Mouse (Mus musculus) forebrain, embryonic 11.5 days (tissue): ENCODE measurements around the gene Acot12. TPM values are rescaled to one million over a fixed set of nuclear protein-coding genes. Genes with fewer than 3 reads are reported as not detected.

ENCODE experiments used
- ATAC-seq: fragments of 200-750 bp; cut with Nextera tagmentation; replicated peaks from 2 replicates; pipeline ENCODE4 v1.8.0; 2017; ENCODE audit warnings: moderate TSS enrichment; ENCODE audit not compliant: low FRiP score
- DNase-seq: peaks from one replicate; pipeline ENCODE4 v3.0.0-alpha.2; 2017; ENCODE audit warnings: low spot score
- H3K27ac ChIP-seq: fragments of 300-500 bp; sonication (generic); 2 replicates; pipeline ENCODE4 v1.5.1; 2014; ENCODE audit warnings: low read depth, low read length
- H3K27me3 ChIP-seq: fragments of 300-500 bp; sonication (generic); 2 replicates; pipeline ENCODE4 v1.6.1; 2014; ENCODE audit warnings: mild to moderate bottlenecking, low read length, mixed read lengths; ENCODE audit not compliant: control insufficient read depth, insufficient read depth
- H3K36me3 ChIP-seq: fragments of 300-500 bp; sonication (generic); 2 replicates; pipeline ENCODE4 v1.6.1; 2014; ENCODE audit warnings: mild to moderate bottlenecking, low read length, moderate library complexity, mixed read lengths; ENCODE audit not compliant: control insufficient read depth, insufficient read depth
- H3K4me1 ChIP-seq: fragments of 300-500 bp; sonication (generic); replicated peaks from 2 replicates; pipeline ENCODE4 v1.6.1; 2014; ENCODE audit warnings: low read length, mixed read lengths; ENCODE audit not compliant: control insufficient read depth, insufficient read depth
- H3K4me2 ChIP-seq: fragments of 300-500 bp; sonication (generic); 2 replicates; pipeline ENCODE4 v1.6.1; 2014; ENCODE audit warnings: low read depth, mild to moderate bottlenecking, low read length, moderate library complexity, mixed read lengths; ENCODE audit not compliant: severe bottlenecking
- H3K4me3 ChIP-seq: fragments of 300-500 bp; sonication (generic); 2 replicates; pipeline ENCODE4 v1.5.1; 2014; ENCODE audit warnings: low read depth, low read length
- H3K9ac ChIP-seq: fragments of 300-500 bp; sonication (generic); 2 replicates; pipeline ENCODE4 v1.6.1; 2014; ENCODE audit warnings: low read length
- H3K9me3 ChIP-seq: fragments of 300-500 bp; sonication (generic); 2 replicates; pipeline ENCODE4 v1.6.1; 2016; ENCODE audit warnings: low read length, mixed read lengths; ENCODE audit not compliant: control insufficient read depth
- WGBS: fragments of 180-500 bp; shearing (Covaris S2); extraction: QIAGEN DNeasy Blood & Tissue Kit; methylation state at CpG from one replicate; pipeline ENCODE4 v1.1.7; 2014; 5-methylcytosine and 5-hydroxymethylcytosine counted together
- polyA plus RNA-seq: library from polyadenylated mRNA; unstranded; fragments of >200 nt; fragmentation: Nextera tagmentation; extraction: Ambion mirVana; gene quantifications from 2 replicates; pipeline ENCODE4 v1.2.1, GENCODE M21; 2014

Gene Acot12
- polyA plus RNA-seq, 1 experiment from 2014 or later, result not detected

DNA sequence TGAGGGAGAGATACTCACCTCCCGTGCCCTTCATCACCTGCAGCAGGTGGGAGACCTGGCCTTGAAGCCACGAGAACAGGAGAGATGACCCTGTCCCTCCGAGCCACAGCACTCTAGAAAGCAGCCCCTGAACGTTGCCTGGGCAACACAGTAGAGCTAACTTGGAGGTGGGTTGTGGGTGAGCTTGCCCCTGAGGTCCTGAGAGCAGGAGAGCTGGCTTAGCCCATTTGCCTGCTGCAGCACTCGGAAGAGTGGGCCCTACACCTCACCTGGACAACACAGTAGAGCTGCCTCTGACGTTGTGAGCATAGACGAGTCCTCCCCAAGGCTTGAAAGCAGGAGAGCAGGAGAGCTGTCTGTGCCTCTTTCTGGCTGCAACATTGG is 17.6 kb upstream of the Acot12 start:
- ATAC-seq (0 out of 2 replicates have a peak, but pooled peaks have one; percentile 5), DNase-seq (no peak)
- Histone ChIP-seq H3K9ac (no peak overlapping the region), H3K9me3 (no peaks in the 10 kb centered on the region), H3K4me1 (no peaks in the 10 kb centered on the region), H3K27ac (no peak overlapping the region), H3K4me3 (no peak overlapping the region), H3K27me3 (no peaks in the 10 kb centered on the region), H3K36me3 (no peaks in the 10 kb centered on the region), H3K4me2 (no peak overlapping the region)
- 78% methylated on average over 7 of the region's 7 CpGs for WGBS

DNA sequence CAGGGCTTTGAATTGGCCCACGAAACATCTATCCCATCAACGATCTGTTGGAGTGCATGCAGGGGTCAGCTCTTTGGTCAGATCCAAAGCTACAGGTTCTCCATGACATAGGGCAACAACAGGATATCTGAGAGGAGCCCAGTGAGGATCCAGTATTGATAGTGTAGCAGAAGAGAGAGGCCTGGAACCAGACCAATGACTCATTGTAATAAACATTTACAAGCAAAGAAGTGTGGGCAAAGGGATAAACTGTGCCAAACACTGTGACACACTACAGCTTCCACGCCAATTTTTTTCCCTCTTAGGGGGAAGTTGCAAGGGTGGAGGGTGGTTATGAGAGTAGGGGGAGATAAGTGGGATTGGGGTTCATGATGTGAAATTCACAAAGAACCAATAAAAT is 17.1 kb upstream of the Acot12 start:
- no peaks in the 10 kb centered on the region for H3K36me3 ChIP-seq
- H3K27me3 ChIP-seq, result no peaks in the 10 kb centered on the region
- no peaks in the 10 kb centered on the region for H3K4me1 ChIP-seq
- ATAC-seq (no peak), DNase-seq (no peak)
- H3K9ac ChIP-seq, result no peak overlapping the region
- H3K27ac ChIP-seq, result no peak overlapping the region
- no peak overlapping the region for H3K4me3 ChIP-seq
- H3K4me2 ChIP-seq, result no peak overlapping the region
- no peaks in the 10 kb centered on the region for H3K9me3 ChIP-seq
- 92% methylated on average over 3 of the region's 3 CpGs for WGBS

DNA sequence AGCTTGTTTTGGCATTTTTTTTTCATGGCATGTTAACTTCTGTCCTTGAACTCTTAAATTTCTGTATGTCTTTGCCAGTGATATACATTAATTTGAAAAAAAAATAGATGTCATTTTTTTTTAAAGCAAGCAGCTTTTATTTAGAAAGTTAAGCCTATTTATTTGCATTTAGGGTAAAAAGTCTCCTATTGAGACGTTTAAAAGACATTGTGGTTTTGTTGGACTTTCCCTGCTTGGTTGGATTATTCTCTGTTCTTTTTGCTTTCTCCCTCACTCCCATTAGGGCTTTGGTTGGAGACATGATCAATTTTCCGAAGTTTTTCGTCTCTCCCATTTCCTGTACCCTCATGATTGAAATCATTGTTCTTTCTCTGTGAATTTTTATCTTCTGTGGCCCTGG is 16.2 kb upstream of the Acot12 start:
- DNase-seq, result no peak
- H3K27me3 ChIP-seq, result no peaks in the 10 kb centered on the region
- H3K4me2 ChIP-seq, result no peak overlapping the region
- H3K9me3 ChIP-seq, result no peaks in the 10 kb centered on the region
- 83% methylated on average over 3 of the region's 3 CpGs for WGBS
- no peak for ATAC-seq
- no peaks in the 10 kb centered on the region for H3K4me1 ChIP-seq
- no peak overlapping the region for H3K4me3 ChIP-seq
- H3K36me3 ChIP-seq, result no peaks in the 10 kb centered on the region
- no peak overlapping the region for H3K27ac ChIP-seq
- no peak overlapping the region for H3K9ac ChIP-seq

DNA sequence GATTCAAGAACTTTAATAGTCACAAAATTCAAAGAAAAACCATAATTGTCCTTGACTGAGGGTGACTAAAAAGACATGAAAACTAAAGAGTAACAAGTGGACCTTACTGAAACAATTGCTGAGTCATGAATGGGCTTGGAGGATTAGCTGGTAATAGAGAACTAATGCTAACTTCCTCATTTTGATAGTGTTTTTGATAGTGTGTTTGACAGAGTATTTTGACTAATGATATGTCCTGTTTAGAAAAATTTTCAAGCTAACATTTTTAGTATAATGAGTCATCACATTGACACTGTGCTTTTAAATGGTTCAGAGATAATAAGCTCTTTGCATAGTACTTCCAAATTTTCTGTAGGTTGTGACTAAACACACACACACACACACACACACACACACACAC is 13.4 kb upstream of the Acot12 start:
- H3K9ac ChIP-seq, result no peak overlapping the region
- H3K27ac ChIP-seq, result no peak overlapping the region
- H3K4me3 ChIP-seq, result no peak overlapping the region
- H3K36me3 ChIP-seq, result no peaks in the 10 kb centered on the region
- H3K9me3 ChIP-seq, result no peaks in the 10 kb centered on the region
- H3K4me1 ChIP-seq, result no peaks in the 10 kb centered on the region
- DNase-seq (no peak), ATAC-seq (no peak)
- no peaks in the 10 kb centered on the region for H3K27me3 ChIP-seq
- no peak overlapping the region for H3K4me2 ChIP-seq

DNA sequence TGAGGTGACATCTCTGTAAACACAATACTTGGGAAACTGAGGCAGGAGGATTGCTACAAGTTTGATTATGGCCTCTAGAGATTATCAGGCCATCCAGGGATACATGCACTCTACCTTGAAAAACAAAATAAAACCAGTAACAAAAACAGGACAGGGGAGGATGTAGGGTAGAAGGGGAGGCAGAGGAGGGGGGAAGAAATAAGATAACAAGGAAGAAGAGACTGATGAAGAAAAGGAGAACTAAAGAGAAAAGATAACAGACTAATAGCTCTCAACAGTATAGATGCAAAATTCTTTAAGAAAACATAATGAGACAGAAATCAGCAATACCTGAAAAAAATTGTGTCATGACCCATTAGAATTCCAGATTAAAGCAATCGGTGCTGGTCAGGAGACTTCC is 4.1 kb upstream of the Acot12 start:
- Histone ChIP-seq H3K9ac (no peak overlapping the region), H3K4me3 (no peak overlapping the region), H3K36me3 (no peaks in the 10 kb centered on the region), H3K27ac (no peak overlapping the region), H3K9me3 (no peaks in the 10 kb centered on the region), H3K27me3 (no peaks in the 10 kb centered on the region; the same call in 1 of the 2 replicates), H3K4me1 (0 out of 2 replicates have a peak, but pooled peaks cover 2% of the 10 kb centered on the region), H3K4me2 (no peak overlapping the region)
- DNase-seq (no peak), ATAC-seq (no peak)
- 88% methylated on average over 1 of the region's 1 CpGs for WGBS

DNA sequence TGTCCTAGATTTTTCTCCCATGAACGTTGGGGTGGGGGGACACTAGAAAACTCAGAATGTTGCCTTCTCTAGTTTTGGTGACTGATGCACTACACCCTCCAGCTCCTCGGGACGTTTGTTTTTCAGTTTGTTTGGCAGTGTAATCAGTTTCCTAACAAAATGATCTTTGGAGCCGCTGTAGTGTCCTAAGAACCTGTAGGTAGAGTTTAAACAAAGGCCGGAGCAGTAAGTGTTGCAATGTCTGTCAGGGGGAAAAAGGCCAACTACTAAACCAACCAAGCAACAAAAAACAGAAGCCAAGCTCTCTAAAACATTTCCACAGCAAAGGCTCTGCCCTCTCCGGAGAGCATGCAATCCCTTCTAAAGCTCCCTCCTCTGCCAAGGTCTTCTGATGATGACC is 461 bp upstream of the Acot12 start:
- no peak overlapping the region for H3K27ac ChIP-seq
- WGBS, result 73% methylated on average over 6 of the region's 6 CpGs
- no peak overlapping the region for H3K9ac ChIP-seq
- peak overlapping the region; percentile 34; the same call in 1 of the 2 replicates for H3K4me3 ChIP-seq
- 0 out of 2 replicates have a peak, but pooled peaks cover 2% of the 10 kb centered on the region for H3K4me1 ChIP-seq
- H3K4me2 ChIP-seq, result peak overlapping the region; percentile 84
- no peaks in the 10 kb centered on the region for H3K9me3 ChIP-seq
- H3K27me3 ChIP-seq, result no peaks in the 10 kb centered on the region; the same call in 1 of the 2 replicates
- no peak for ATAC-seq
- no peaks in the 10 kb centered on the region for H3K36me3 ChIP-seq
- DNase-seq, result no peak

DNA sequence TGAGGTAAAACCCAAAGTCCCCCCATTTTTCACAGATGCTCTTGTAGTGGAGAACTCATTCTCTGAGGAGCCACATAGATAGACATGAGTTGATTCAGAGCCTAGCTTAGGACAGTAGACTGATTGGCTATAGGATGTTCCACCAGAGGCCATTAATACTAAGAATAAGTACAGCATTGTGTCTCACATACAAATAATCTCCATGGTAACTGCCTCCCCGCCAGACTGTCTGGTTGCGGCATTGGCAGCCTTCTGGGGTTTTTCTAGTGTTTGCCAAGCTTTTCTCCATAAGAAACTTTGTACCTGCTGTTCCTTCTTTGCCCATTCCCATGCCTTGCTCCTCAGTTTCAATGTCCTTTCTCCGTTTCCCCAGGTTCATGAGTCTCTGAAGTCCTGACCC is 1.9 kb downstream of the Acot12 start:
- DNase-seq, result no peak
- Histone ChIP-seq H3K4me3 (no peak overlapping the region), H3K4me2 (no peak overlapping the region), H3K27me3 (no peaks in the 10 kb centered on the region; the same call in 1 of the 2 replicates), H3K4me1 (0 out of 2 replicates have a peak, but pooled peaks cover 2% of the 10 kb centered on the region), H3K36me3 (no peaks in the 10 kb centered on the region), H3K27ac (no peak overlapping the region), H3K9ac (no peak overlapping the region), H3K9me3 (no peaks in the 10 kb centered on the region)
- WGBS, result 84% methylated on average over 3 of the region's 3 CpGs
- ATAC-seq, result no peak

DNA sequence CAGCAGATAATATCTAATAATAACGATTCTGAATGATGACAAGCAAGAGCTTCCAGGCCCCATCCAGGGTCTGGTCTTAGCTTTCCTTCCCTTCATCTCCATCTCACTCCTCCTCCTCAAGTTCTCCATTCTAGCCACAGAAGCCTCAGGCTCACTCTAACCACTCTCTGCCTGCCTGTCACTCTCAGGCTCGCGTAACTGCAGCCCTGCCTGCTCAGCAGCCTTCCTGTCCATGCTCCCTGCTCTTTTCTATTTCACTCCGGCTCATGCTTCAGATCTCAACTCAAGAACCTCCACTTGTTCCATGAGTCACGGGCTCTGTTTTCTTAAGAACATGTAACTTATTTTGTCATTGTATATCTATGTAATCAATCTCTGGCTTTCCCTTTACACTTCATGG is 5.2 kb downstream of the Acot12 start:
- ATAC-seq (no peak), DNase-seq (no peak)
- 87% methylated on average over 5 of the region's 5 CpGs for WGBS
- Histone ChIP-seq H3K9me3 (no peaks in the 10 kb centered on the region), H3K4me1 (0 out of 2 replicates have a peak, but pooled peaks cover 2% of the 10 kb centered on the region), H3K27me3 (no peaks in the 10 kb centered on the region), H3K4me2 (no peak overlapping the region), H3K36me3 (no peaks in the 10 kb centered on the region), H3K4me3 (no peak overlapping the region), H3K27ac (no peak overlapping the region), H3K9ac (no peak overlapping the region)

DNA sequence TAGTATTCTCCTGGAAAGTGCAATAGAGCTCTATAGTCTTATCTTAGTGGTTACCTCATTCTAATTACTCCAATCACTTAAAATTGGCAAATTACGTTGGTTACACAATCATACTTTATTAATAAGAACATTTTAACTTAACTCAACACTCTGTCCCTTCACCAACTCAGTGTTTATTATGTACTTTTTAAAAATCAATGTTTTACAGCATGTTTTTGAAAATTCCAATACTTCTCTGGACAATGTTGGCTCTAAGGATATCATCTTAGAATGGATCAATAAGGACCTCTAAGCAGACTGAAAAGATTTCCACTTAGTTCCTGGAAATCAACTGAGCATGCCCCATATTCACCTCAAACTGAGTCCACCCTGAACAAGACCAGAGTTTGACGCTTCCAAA is 7.1 kb downstream of the Acot12 start:
- H3K36me3 ChIP-seq, result no peaks in the 10 kb centered on the region
- H3K4me3 ChIP-seq, result no peak overlapping the region
- DNase-seq (no peak), ATAC-seq (no peak)
- H3K9me3 ChIP-seq, result no peaks in the 10 kb centered on the region
- no peak overlapping the region for H3K27ac ChIP-seq
- H3K27me3 ChIP-seq, result no peaks in the 10 kb centered on the region
- WGBS, result 94% methylated on average over 2 of the region's 2 CpGs
- no peak overlapping the region for H3K4me2 ChIP-seq
- H3K4me1 ChIP-seq, result no peaks in the 10 kb centered on the region
- H3K9ac ChIP-seq, result no peak overlapping the region
